Mouse (Mus musculus) cerebellum, adult 2 months (tissue): ENCODE results near the gene Mdm2. TPM values are rescaled to one million over a fixed set of nuclear protein-coding genes. Genes with fewer than 3 reads are reported as not detected.
A peak's percentile ranks its signal among the peaks of the same experiment; 100 is the strongest.

Experiments used
- DNase-seq, 2 experiments: peaks; one replicate each; pipeline ENCODE4 v3.0.0; 2021
- H3K27ac ChIP-seq: fragments of 200-500 bp; 2 replicates; pipeline ENCODE4 v1.5.1; 2012; ENCODE audit warnings: low read length, control low read depth, inconsistent platforms; ENCODE audit not compliant: insufficient read depth
- H3K27me3 ChIP-seq: fragments of 200-500 bp; 2 replicates; pipeline ENCODE4 v1.6.1; 2012; ENCODE audit warnings: inconsistent platforms, mild to moderate bottlenecking, low read length, moderate library complexity; ENCODE audit not compliant: control insufficient read depth, insufficient read depth
- H3K4me1 ChIP-seq: fragments of 200-500 bp; 2 replicates; pipeline ENCODE4 v1.6.1; 2011; ENCODE audit warnings: low read length; ENCODE audit not compliant: control insufficient read depth, insufficient read depth
- H3K4me3 ChIP-seq: fragments of 200-500 bp; replicated peaks from 2 replicates; pipeline ENCODE3; 2011; ENCODE audit warnings: mild to moderate bottlenecking, low read depth, low read length, control low read depth; ENCODE audit not compliant: insufficient read depth
- CTCF ChIP-seq: fragments of 200-500 bp; IDR thresholded peaks from 2 replicates; pipeline ENCODE4 v1.5.1; 2011; ENCODE audit warnings: low read depth, mild to moderate bottlenecking, control low read depth, low read length, moderate library complexity, borderline replicate concordance; ENCODE audit not compliant: insufficient read depth
- POLR2A ChIP-seq: fragments of 200-500 bp; IDR thresholded peaks from 2 replicates; pipeline ENCODE4 v1.6.1; 2011; ENCODE audit warnings: low read length, control low read depth, borderline replicate concordance; ENCODE audit not compliant: insufficient read depth
- WGBS: fragments of 180-500 bp; shearing (Covaris S2); methylation state at CpG from one replicate; pipeline ENCODE4 v1.1.7; 2018; 5-methylcytosine and 5-hydroxymethylcytosine counted together
- polyA plus RNA-seq: library from polyadenylated mRNA; depleted of rRNA; stranded (reverse); fragments of >200 nt; gene quantifications from 2 replicates; pipeline ENCODE4 v1.2.3, GENCODE M21; 2012

Gene Mdm2
- polyA plus RNA-seq, 1 experiment, result 67.6 TPM

DNA sequence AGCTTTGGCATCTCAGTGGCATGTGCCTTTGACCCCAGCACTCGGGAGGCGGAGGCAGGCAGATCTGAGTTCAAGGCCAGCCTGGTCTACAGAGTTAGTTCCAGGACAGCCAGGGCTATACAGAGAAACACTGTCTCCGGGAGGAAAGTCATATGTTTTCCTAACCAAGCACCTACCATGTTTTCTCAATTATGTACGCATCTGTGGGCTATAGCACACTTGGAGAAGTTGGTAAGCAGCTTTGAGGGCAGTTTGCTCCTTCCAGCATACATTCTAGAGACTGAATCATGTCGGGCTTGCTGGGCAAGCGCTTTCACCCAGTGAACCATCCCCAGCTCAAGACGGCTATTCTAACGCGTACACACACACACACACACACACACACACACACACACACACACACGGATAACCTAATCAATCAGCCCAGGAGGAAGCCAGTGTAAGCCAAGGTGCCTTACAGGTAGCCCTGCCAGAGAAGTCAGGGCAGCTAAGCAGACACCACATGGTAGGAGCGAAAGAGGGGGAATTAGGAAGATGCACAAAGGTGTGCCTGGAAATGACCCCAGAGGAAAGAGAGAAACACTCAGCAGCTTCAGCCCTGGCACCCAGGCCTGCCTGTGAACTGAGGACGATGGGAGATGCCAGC lies 29.6 kb downstream of the Mdm2 start:
- WGBS, result 84% methylated on average over 12 of the region's 12 CpGs
- Histone ChIP-seq H3K4me3 (no peak overlapping the region), H3K4me1 (no peaks in the 10 kb centered on the region), H3K27me3 (no peaks in the 10 kb centered on the region), H3K27ac (no peak overlapping the region)
- no peak for TF ChIP-seq CTCF
- TF ChIP-seq POLR2A, result no peak
- no peak for DNase-seq

DNA sequence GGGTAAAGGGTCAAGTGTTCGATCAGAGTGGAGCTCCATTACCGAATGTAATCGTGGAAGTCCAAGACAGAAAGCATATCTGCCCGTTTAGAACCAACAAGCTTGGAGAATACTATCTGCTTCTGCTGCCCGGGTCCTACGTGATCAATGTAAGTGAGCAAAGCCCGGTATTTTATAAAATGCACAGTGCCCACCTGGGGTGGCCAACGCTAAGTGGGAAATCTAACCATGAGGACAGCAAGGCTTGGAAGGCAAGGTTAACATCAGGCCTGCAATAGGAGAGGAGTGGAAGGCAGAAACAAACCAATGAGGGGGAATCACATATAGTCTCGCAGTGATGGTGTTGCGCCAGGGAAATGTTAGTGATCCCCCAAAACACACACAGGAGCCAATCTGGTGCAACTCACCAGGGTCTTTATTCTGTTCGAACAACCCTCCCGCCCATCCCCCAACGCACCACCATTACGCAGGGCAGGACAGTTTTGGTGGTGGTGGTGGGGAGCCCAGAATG lies 30.5 kb downstream of the Mdm2 start:
- H3K27ac ChIP-seq, result no peak overlapping the region
- H3K4me1 ChIP-seq, result no peaks in the 10 kb centered on the region
- H3K27me3 ChIP-seq, result no peaks in the 10 kb centered on the region
- H3K4me3 ChIP-seq, result no peak overlapping the region
- no peak for DNase-seq
- TF ChIP-seq POLR2A (no peak), CTCF (no peak)
- 92% methylated on average over 14 of the region's 14 CpGs for WGBS

DNA sequence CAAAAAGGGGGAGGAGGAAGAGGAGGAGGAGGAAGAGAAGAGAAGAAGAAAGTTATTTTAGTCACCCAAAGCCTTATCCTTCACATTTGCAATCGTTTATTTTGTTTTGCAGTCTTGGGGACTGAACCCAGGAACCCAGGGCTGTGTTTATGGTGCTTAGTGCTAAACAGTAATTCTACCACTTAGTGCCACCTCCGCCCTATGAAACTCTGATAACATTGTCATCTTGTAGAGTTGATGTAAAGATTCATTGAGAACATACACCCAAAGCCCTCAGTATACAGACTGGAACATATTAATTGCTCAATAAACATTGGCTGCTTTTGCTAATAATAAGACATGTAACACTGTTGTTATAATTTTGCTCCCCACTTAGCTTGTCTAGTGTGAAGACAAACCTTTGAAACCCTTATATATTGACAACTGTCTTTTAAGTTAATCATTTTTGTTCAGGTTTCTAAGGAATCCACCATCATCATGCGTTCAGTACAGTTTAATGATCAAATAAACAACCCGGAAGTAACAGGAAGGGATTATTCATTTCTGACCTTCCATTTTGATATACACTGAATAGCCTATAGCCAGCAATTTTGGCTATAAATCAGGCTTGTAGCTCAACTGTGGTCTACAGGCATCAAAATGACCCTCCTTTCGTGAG lies 31.4 kb downstream of the Mdm2 start:
- no peak overlapping the region for H3K4me3 ChIP-seq
- WGBS, result 89% methylated on average over 5 of the region's 5 CpGs
- no peaks in the 10 kb centered on the region for H3K27me3 ChIP-seq
- no peak overlapping the region for H3K27ac ChIP-seq
- no peak for DNase-seq
- TF ChIP-seq POLR2A, result no peak
- TF ChIP-seq CTCF, result no peak
- H3K4me1 ChIP-seq, result no peaks in the 10 kb centered on the region

DNA sequence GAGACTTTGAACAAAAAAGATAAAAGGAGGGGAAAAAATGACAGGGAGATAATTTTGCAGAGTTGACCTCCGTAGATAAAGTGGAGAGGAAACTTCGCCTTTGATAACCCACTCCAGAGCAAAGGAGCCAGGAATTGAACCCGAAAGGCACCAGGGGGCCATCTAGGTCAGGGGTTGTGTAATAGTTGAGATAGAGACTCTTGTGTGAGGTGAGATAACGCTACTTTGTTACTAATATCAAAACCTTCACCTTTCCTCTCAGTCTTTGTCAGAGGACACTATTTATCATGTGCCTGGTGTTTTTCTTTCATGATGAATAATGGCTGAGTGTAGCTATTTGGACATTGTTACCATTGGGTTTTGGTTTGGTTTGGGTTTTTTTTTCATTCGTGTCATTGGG lies 32.2 kb downstream of the Mdm2 start:
- TF ChIP-seq CTCF (no peak), POLR2A (no peak)
- no peaks in the 10 kb centered on the region for H3K4me1 ChIP-seq
- WGBS, result 86% methylated on average over 5 of the region's 5 CpGs
- no peaks in the 10 kb centered on the region for H3K27me3 ChIP-seq
- no peak for DNase-seq
- no peak overlapping the region for H3K4me3 ChIP-seq
- H3K27ac ChIP-seq, result no peak overlapping the region

DNA sequence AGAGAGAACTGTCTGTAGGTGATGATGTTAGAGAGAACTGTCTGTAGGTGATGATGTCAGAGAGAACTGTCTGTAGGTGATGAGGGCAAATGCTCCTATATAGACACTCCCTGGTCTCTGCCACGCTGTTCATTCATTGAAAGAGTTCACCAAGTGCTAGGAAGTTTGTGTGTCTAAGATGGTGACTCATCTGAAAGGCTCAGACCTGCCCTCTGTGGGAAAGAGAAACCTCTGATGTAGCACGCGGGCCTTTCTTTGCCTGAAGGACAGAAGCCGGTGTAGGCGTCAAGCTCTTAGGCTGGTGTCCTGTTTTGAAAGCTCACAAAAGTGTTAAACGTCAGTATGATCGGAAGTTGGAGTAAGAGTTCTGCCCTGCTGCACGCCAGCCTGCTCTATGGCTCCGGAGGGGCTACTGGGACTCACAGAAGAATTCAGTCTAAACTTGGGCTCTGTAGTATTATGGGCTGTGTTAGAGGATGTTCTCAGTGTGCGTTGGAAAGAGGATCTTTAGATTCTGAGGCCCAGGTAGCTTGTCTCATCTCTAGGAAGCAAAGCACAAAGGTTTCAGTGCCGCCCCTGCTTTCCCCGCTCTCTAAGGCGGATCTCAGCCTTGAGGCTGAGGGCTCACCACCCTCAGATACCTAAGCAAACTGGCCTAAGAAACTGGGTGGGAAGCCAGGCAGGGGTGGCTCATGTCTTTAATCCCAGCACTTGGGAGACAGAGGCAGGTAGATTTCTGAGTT lies 32.9 kb downstream of the Mdm2 start:
- Histone ChIP-seq H3K4me1 (no peaks in the 10 kb centered on the region), H3K27ac (no peak overlapping the region), H3K27me3 (no peaks in the 10 kb centered on the region), H3K4me3 (no peak overlapping the region)
- DNase-seq, result no peak
- no peak for TF ChIP-seq CTCF
- no peak for TF ChIP-seq POLR2A
- WGBS, result 79% methylated on average over 13 of the region's 13 CpGs

DNA sequence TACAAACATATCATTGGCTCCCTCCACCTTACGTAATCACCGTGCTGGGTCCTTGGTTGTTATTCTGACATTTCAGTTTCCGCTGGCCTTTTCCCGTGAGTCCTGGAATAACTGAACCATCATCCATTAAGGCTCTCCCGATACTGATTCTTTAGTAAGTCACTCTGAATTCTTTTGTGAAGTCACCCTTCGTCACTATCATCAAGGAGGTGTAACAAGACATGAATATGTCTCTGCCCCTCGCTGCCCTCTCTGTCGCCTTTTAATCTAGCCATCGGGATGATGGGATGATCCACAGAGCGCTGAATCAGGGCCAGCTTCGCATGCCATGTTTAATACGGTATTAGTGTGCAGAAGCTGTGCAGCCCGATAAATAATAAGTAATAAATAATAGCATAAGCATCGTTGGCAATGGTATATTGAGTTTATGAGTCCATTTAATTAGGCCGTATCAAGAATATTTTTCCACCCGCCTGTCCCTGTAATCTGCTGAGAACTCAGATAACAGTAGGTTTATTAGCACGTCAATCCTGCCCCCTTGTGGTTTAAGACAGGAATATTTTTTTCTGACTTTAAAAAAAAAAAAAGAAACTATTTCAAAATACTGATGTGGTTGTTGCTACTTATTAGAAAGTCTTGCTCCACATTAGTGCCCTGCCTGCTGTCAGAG lies 33.8 kb downstream of the Mdm2 start:
- TF ChIP-seq CTCF (no peak), POLR2A (no peak; the same call in 1 of the 2 replicates)
- peak; percentile 68 to 74 for DNase-seq
- Histone ChIP-seq H3K4me3 (peak overlapping the region; percentile 55), H3K27me3 (no peaks in the 10 kb centered on the region), H3K4me1 (no peaks in the 10 kb centered on the region), H3K27ac (peak overlapping the region; percentile 64)
- WGBS, result 15% methylated on average over 17 of the region's 17 CpGs

DNA sequence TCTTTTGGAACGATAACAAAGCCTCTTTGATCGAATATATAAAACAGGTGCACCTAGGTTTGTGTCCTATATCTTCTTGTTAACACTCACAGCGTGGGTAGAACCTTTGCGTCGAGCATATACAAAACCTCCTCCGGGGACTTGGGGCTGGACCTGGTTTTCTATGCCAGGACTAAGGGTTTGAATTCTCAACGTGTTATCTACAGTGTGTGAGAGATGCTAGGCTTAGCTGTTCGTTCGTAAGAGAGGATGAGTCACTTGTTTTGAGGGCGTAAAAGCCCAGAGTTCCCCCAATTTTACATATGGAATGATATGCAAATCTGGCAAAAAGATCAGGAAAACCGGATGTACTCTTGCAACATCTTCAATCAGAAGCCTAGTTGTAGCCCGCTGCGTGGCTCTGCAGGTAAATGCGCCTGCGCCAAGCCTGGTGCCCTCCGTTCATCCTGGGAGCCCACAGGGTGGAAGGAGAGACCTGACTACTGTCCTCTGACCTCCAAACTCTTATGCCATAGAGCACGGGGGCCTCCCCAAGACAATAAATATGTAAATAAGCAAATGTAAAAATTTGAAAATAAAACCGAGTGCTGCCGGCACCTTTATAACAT lies 34.4 kb downstream of the Mdm2 start:
- WGBS, result 22% methylated on average over 19 of the region's 19 CpGs
- no peaks in the 10 kb centered on the region for H3K27me3 ChIP-seq
- DNase-seq, result peak; percentile 79
- TF ChIP-seq CTCF (no peak), POLR2A (peak; percentile 36; the same call in 1 of the 2 replicates)
- H3K4me3 ChIP-seq, result peak overlapping the region; percentile 55
- H3K4me1 ChIP-seq, result no peaks in the 10 kb centered on the region
- H3K27ac ChIP-seq, result peak overlapping the region; percentile 64
